Mouse (Mus musculus) stomach, postnatal 0 days (tissue): ENCODE results near the gene Chd4.

Experiments used
- CTCF ChIP-seq: IDR thresholded peaks from 2 replicates; pipeline ENCODE4 v1.5.1; 2016; ENCODE audit warnings: antibody characterized with exemption, low read depth, mild to moderate bottlenecking, moderate library complexity
- EP300 ChIP-seq: optimal IDR thresholded peaks from 2 replicates; pipeline ENCODE3; 2016; ENCODE audit warnings: antibody characterized with exemption

DNA sequence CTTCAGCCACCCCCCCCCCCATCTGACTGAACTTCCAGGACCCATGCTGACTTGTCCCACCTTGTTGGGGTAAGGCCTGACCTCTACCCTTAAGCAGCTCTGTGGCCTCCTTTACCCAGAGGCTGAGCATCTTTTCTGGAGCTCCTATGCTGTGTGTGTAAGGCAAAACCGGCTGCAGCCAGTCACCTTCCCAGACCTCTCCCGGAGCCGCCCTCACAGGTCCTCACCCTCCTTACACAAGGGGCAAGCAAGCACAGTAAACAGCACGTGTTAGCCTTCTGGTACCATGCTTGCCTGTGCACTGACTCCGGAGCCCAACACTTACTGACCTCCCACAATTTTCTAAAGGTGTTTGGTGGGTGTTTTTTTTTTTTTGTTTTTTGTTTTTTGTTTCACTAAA lies 79.7 kb downstream of the Chd4 start:
- TF ChIP-seq CTCF (no peak), EP300 (no peak)
